Mouse (Mus musculus) brown adipose tissue, adult 24 weeks (tissue): ENCODE data around the gene Ppp1r36. TPM values are rescaled to one million over a fixed set of nuclear protein-coding genes. Genes with fewer than 3 reads are reported as not detected.
A peak's percentile ranks its signal among the peaks of the same experiment; 100 is the strongest.

ENCODE experiments used
- H3K27ac ChIP-seq: fragments of 200-500 bp; replicated peaks from 2 replicates; pipeline ENCODE4 v1.5.1; 2012; ENCODE audit warnings: low read depth, mild to moderate bottlenecking, low read length
- H3K4me1 ChIP-seq: fragments of 200-500 bp; 2 replicates; pipeline ENCODE4 v1.6.1; 2012; ENCODE audit warnings: low read length, mixed read lengths; ENCODE audit not compliant: control insufficient read depth, insufficient read depth, insufficient read length
- H3K4me3 ChIP-seq: fragments of 200-500 bp; 2 replicates; pipeline ENCODE4 v1.5.1; 2012; ENCODE audit warnings: low read depth, mild to moderate bottlenecking, low read length, moderate library complexity; ENCODE audit not compliant: insufficient read depth
- polyA plus RNA-seq: library from polyadenylated mRNA; stranded (reverse); fragments of >200 nt; gene quantifications from 2 replicates; pipeline ENCODE4 v1.2.4, GENCODE M21; 2012; ENCODE audit not compliant: missing spikeins, insufficient read depth, insufficient read length

Gene Ppp1r36
- polyA plus RNA-seq, 1 experiment, result not detected

DNA sequence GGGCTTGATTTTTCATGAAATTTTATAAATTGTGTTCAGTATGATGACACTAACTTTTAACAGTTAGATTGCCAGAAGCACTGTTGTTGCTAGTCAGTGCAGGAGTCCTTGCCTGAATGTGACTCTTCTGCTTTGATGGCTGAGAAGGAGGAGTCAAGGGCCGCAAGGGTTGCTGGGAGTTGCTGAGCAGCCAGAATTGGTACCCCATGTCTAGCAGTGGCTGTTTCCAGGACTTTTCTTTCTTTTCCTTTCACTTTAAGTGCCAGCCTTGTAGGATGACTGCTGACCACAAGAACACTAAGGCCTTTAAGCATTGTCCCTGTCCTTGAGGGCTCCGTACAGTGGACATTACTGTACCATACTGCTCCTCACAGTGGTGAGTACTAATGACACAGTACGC lies 39.6 kb upstream of the Ppp1r36 start:
- peaks cover 6% of the 10 kb centered on the region for H3K4me1 ChIP-seq
- no peak overlapping the region for H3K4me3 ChIP-seq
- H3K27ac ChIP-seq, result no peak overlapping the region

- Histone ChIP-seq H3K4me1 (0 out of 2 replicates have a peak, but pooled peaks cover 2% of the 10 kb centered on the region), H3K4me3 (no peak overlapping the region), H3K27ac (no peak overlapping the region)
These were observed 38.8 kb upstream of the Ppp1r36 start for GRCm38 (mm10) chr12:76378556-76378955.

DNA sequence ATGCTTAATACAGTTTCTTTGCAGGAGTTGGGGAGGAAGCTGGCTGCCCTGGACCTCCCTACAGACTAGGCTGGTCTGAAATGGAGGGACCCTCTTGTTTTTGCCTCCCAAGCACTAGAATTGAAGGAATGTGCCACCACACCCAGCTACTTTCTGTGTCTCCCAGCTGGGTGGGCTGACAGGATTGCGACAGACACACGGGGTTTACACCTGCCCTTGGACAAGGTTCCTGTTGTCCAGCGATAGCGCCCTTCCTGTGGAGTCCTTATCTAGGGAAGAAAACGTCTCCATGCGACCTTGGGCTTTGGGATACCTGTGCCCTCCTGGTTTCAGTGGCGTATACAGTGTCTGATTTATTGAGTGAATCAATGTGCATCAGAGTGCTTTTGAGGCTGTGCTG lies 37.2 kb upstream of the Ppp1r36 start:
- no peak overlapping the region for H3K27ac ChIP-seq
- H3K4me3 ChIP-seq, result no peak overlapping the region
- H3K4me1 ChIP-seq, result 0 out of 2 replicates have a peak, but pooled peaks cover 2% of the 10 kb centered on the region

- H3K4me1 ChIP-seq, result no peaks in the 10 kb centered on the region
- no peak overlapping the region for H3K4me3 ChIP-seq
- H3K27ac ChIP-seq, result no peak overlapping the region
These were observed 32.0 kb upstream of the Ppp1r36 start for GRCm38 (mm10) chr12:76385342-76385741.

- no peak overlapping the region for H3K27ac ChIP-seq
- no peaks in the 10 kb centered on the region for H3K4me1 ChIP-seq
- H3K4me3 ChIP-seq, result no peak overlapping the region
These were observed 28.5 kb upstream of the Ppp1r36 start for GRCm38 (mm10) chr12:76388794-76389193.

DNA sequence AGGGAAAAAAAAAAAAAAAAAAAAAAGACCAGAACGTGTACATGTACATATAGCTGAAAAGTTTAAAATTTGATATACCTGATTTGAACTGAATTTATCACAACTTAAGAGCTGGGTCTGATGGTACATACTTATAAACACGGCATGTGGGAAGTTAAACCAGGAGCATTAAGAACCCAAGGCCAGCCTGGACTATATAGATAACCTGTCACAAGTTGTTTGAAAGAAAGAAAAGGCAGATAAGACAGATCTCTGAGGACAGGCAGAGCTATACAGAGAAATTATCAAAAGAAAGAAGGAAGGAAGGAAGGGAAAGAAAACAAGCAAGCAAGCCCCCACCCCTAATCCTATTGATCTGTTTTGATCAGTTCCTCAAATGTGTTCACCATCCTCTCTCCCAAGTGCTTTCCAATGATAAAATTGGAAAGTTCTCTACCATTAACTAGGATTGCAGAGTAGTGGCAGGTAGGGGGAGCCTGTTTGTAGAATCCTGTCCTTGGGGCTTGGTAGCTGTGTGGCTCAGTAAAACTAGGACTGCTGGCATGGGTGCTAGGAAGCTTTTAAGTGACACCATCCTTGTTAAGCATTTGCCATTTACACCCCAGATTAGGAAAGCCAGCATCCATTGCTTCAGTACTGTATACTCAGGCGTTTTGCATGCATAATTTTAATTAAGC lies 25.6 kb upstream of the Ppp1r36 start:
- Histone ChIP-seq H3K4me3 (no peak overlapping the region), H3K27ac (no peak overlapping the region), H3K4me1 (no peaks in the 10 kb centered on the region)

GRCm38 (mm10) chr12:76392979-76393378 lies 24.4 kb upstream of the Ppp1r36 start:
- H3K4me1 ChIP-seq, result no peaks in the 10 kb centered on the region
- no peak overlapping the region for H3K4me3 ChIP-seq
- no peak overlapping the region for H3K27ac ChIP-seq

GRCm38 (mm10) chr12:76397281-76397680 lies 20.1 kb upstream of the Ppp1r36 start:
- no peak overlapping the region for H3K27ac ChIP-seq
- no peaks in the 10 kb centered on the region for H3K4me1 ChIP-seq
- H3K4me3 ChIP-seq, result no peak overlapping the region

- H3K27ac ChIP-seq, result no peak overlapping the region
- H3K4me3 ChIP-seq, result no peak overlapping the region
- H3K4me1 ChIP-seq, result peaks cover 13% of the 10 kb centered on the region; the same call in 1 of the 2 replicates
These were observed 15.7 kb upstream of the Ppp1r36 start for GRCm38 (mm10) chr12:76401674-76402073.

GRCm38 (mm10) chr12:76402991-76403885 lies 14.1 kb upstream of the Ppp1r36 start:
- peak overlapping the region; percentile 93 for H3K27ac ChIP-seq
- H3K4me1 ChIP-seq, result peaks cover 13% of the 10 kb centered on the region; the same call in 1 of the 2 replicates
- H3K4me3 ChIP-seq, result peak overlapping the region; percentile 86

DNA sequence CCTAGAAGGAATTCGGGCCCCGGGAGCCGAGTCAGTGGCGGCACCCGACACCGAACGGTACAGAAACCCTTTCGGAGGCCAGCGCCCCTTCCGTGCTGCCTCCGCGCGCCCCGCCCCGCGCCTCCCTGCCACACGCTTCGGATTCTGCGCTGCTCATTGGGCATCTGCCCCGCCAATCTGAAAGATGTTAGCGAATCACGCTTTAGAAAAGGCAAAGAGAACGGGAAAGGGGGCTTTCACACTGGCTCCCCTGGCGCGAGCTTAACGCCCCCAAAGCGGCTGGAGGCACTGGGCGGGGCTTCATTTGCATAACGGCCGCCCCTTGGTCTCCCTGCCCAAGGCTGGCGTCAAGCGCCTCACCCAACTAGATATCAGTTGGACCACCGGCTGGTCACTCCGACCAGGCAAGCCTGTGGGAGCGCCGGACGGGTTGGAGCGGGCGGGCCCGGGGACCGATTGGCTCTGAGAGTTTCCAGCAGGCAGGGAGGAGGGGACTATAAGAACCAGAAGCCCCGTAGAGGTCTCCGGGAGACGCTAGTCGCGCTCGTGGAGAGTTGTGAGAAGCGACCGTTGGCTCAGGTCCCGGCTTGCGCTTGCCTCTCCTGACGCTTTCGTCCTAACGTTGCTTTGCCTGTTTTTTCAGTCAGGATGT lies 13.3 kb upstream of the Ppp1r36 start, which contains the start of gene Hspa2:
Gene Hspa2 (plus strand): TSS at position 291 of the 652 bp plus-strand sequence.
- Histone ChIP-seq H3K27ac (peak within 1 kb of the TSS; percentile 93), H3K4me3 (peak within 1 kb of the TSS; percentile 86), H3K4me1 (peaks cover 13% of the 10 kb centered on the region; the same call in 1 of the 2 replicates)

- H3K4me1 ChIP-seq, result peaks cover 13% of the 10 kb centered on the region; the same call in 1 of the 2 replicates
- peak overlapping the region; percentile 86 for H3K4me3 ChIP-seq
- H3K27ac ChIP-seq, result no peak overlapping the region
These were observed 12.5 kb upstream of the Ppp1r36 start for GRCm38 (mm10) chr12:76404836-76405182.

GRCm38 (mm10) chr12:76405183-76405970 lies 12.0 kb upstream of the Ppp1r36 start:
- Histone ChIP-seq H3K27ac (no peak overlapping the region), H3K4me1 (peaks cover 13% of the 10 kb centered on the region; the same call in 1 of the 2 replicates), H3K4me3 (peak overlapping the region; percentile 86)

GRCm38 (mm10) chr12:76405971-76406370 lies 11.4 kb upstream of the Ppp1r36 start:
- Histone ChIP-seq H3K4me1 (peaks cover 13% of the 10 kb centered on the region; the same call in 1 of the 2 replicates), H3K27ac (no peak overlapping the region), H3K4me3 (peak overlapping the region; percentile 86)
